Mouse (Mus musculus) lung, postnatal 14 days (tissue): ENCODE measurements around the gene Bbs7.

Experiments
- DNase-seq: peaks from one replicate; pipeline ENCODE4 v3.0.0; 2021

Gene Bbs7

GRCm38 (mm10) chr3:36544961-36545360 lies 68.3 kb downstream of the Bbs7 start:
- DNase-seq, result no peak

- no peak for DNase-seq
These were observed 71.9 kb downstream of the Bbs7 start for GRCm38 (mm10) chr3:36541399-36541798.

- DNase-seq, result no peak
These were observed 72.5 kb downstream of the Bbs7 start for GRCm38 (mm10) chr3:36540756-36541155.

GRCm38 (mm10) chr3:36537701-36538470 lies 75.4 kb downstream of the Bbs7 start:
- DNase-seq, result no peak

GRCm38 (mm10) chr3:36536041-36536440 lies 77.2 kb downstream of the Bbs7 start:
- no peak for DNase-seq

- DNase-seq, result no peak
These were observed 80.0 kb downstream of the Bbs7 start for GRCm38 (mm10) chr3:36533201-36533672.

GRCm38 (mm10) chr3:36532738-36533137 lies 80.5 kb downstream of the Bbs7 start:
- no peak for DNase-seq

- no peak for DNase-seq
These were observed 81.2 kb downstream of the Bbs7 start for GRCm38 (mm10) chr3:36531979-36532542.

GRCm38 (mm10) chr3:36531242-36531641 lies 82.0 kb downstream of the Bbs7 start:
- DNase-seq, result no peak

GRCm38 (mm10) chr3:36530781-36531180 lies 82.5 kb downstream of the Bbs7 start:
- no peak for DNase-seq

- peak; percentile 66 for DNase-seq
These were observed 82.9 kb downstream of the Bbs7 start for GRCm38 (mm10) chr3:36530345-36530744.

GRCm38 (mm10) chr3:36524466-36524865 lies 88.8 kb downstream of the Bbs7 start:
- no peak for DNase-seq
